Mouse (Mus musculus) 3134 (cell line): ENCODE measurements around the gene Polrmt.

Experiments used
- DNase-seq: peaks from one replicate; pipeline ENCODE4 v3.0.0-alpha.2; 2011; ENCODE audit warnings: low spot score; ENCODE audit not compliant: insufficient read length; ENCODE audit errors: extremely low read depth

Gene Polrmt

GRCm38 (mm10) chr10:79693580-79694378, 52.6 kb downstream of the Polrmt start:
- no peak for DNase-seq

GRCm38 (mm10) chr10:79691986-79692548, 54.3 kb downstream of the Polrmt start:
- DNase-seq, result no peak

- DNase-seq, result no peak
These were observed 57.2 kb downstream of the Polrmt start for GRCm38 (mm10) chr10:79689178-79689577.

GRCm38 (mm10) chr10:79688720-79689119, 57.7 kb downstream of the Polrmt start, which contains the start of gene Gzmm:
TSS of gene Gzmm (plus strand) at chr10:79689020.
- no peak for DNase-seq

- DNase-seq, result no peak
These were observed 58.9 kb downstream of the Polrmt start for GRCm38 (mm10) chr10:79687513-79687912.

GRCm38 (mm10) chr10:79686691-79687090, 59.7 kb downstream of the Polrmt start:
- DNase-seq, result no peak

- no peak for DNase-seq
These were observed 60.2 kb downstream of the Polrmt start for GRCm38 (mm10) chr10:79686219-79686618.
